Mouse (Mus musculus): ENCODE measurements around the gene Pitpnc1. TPM values are rescaled to one million over a fixed set of nuclear protein-coding genes. Genes with fewer than 3 reads are reported as not detected.

Pitpnc1 gene
- polyA plus RNA-seq, 1 experiment = 0.25 TPM

DNA sequence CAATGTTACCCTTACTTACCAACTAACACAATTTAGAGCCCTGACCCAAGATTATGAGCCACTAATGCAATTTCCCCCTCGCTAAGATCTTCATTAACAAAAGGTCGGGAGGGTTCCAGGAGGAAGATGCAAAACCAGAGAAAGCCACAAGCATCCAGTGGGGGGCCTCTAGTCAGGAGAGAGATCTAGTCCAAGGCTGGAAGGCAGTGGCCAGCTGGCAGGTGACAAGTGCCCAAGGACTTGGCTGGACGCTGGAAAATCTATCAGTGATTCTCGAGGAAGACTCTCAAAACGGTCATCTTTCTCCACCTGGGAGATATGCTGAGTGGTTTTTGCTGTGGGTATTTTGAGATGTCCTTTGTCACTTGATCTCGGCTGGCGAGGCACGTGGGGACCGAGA lies 196.3 kb downstream of the Pitpnc1 start:
- H3ac ChIP-seq (ENCODE audit: control insufficient read depth, insufficient read length, low read depth) = no peak overlapping the region
- peaks cover 32% of the 10 kb centered on the region for H3K27me3 ChIP-seq (ENCODE audit: control insufficient read depth, insufficient read depth, insufficient read length)
- no peak overlapping the region for H3K4me3 ChIP-seq (ENCODE audit: insufficient read depth, poor library complexity, severe bottlenecking)
- no peaks in the 10 kb centered on the region for H3K79me3 ChIP-seq (ENCODE audit: low read depth)
- no peaks in the 10 kb centered on the region for H3K36me3 ChIP-seq (ENCODE audit: control insufficient read depth, insufficient read depth)
- TF ChIP-seq MYOD1 (IDR thresholded peaks at IDR 0.05; ENCODE audit: control insufficient read depth, insufficient read length, low read depth) (no peak), MYOG (IDR thresholded peaks at IDR 0.05; ENCODE audit: control insufficient read depth, extremely low read depth, insufficient read length) (no peak)
- H3K79me2 ChIP-seq (ENCODE audit: control insufficient read depth, insufficient read depth) = no peaks in the 10 kb centered on the region

- no peak for TF ChIP-seq MYOD1 (IDR thresholded peaks at IDR 0.05; ENCODE audit: control insufficient read depth, insufficient read length, low read depth)
- TF ChIP-seq CEBPB (IDR thresholded peaks at IDR 0.05; ENCODE audit: low read depth) = no peak
- TF ChIP-seq CTCF (IDR thresholded peaks at IDR 0.05; ENCODE audit: control insufficient read depth, insufficient read depth, insufficient read length) = no peak
- TF ChIP-seq FOSL1 (IDR thresholded peaks at IDR 0.05; ENCODE audit: insufficient read depth, low read length, poor library complexity, severe bottlenecking) = no peak
- no peak for TF ChIP-seq MAX (IDR thresholded peaks at IDR 0.05)
- TF ChIP-seq USF1 (IDR thresholded peaks at IDR 0.05; ENCODE audit: low read depth) = no peak
- no peak for TF ChIP-seq MYOG (IDR thresholded peaks at IDR 0.05; ENCODE audit: control insufficient read depth, extremely low read depth, insufficient read length)
- Histone ChIP-seq H3K27me3 (ENCODE audit: control insufficient read depth, insufficient read depth, insufficient read length) (peaks cover 18% of the 10 kb centered on the region), H3K79me2 (ENCODE audit: control insufficient read depth, insufficient read depth) (no peaks in the 10 kb centered on the region), H3ac (ENCODE audit: control insufficient read depth, insufficient read length, low read depth) (no peak overlapping the region), H3K36me3 (ENCODE audit: control insufficient read depth, insufficient read depth) (no peaks in the 10 kb centered on the region), H3K4me3 (ENCODE audit: insufficient read depth, poor library complexity, severe bottlenecking) (no peak overlapping the region), H3K79me3 (ENCODE audit: low read depth) (no peaks in the 10 kb centered on the region)
These were observed 198.0 kb downstream of the Pitpnc1 start for GRCm38 (mm10) chr11:107272351-107272975.

GRCm38 (mm10) chr11:107270564-107270963 lies 199.9 kb downstream of the Pitpnc1 start:
- Histone ChIP-seq H3K36me3 (ENCODE audit: control insufficient read depth, insufficient read depth) (no peaks in the 10 kb centered on the region), H3K79me3 (ENCODE audit: low read depth) (no peaks in the 10 kb centered on the region), H3K79me2 (ENCODE audit: control insufficient read depth, insufficient read depth) (no peaks in the 10 kb centered on the region), H3K4me3 (ENCODE audit: insufficient read depth, poor library complexity, severe bottlenecking) (no peak overlapping the region), H3ac (ENCODE audit: control insufficient read depth, insufficient read length, low read depth) (no peak overlapping the region), H3K27me3 (ENCODE audit: control insufficient read depth, insufficient read depth, insufficient read length) (peaks cover 11% of the 10 kb centered on the region)
- TF ChIP-seq FOSL1 (IDR thresholded peaks at IDR 0.05; ENCODE audit: insufficient read depth, low read length, poor library complexity, severe bottlenecking) (no peak), CTCF (IDR thresholded peaks at IDR 0.05; ENCODE audit: control insufficient read depth, insufficient read depth, insufficient read length) (no peak), MYOD1 (IDR thresholded peaks at IDR 0.05; ENCODE audit: control insufficient read depth, insufficient read length, low read depth) (no peak), USF1 (IDR thresholded peaks at IDR 0.05; ENCODE audit: low read depth) (no peak), MYOG (IDR thresholded peaks at IDR 0.05; ENCODE audit: control insufficient read depth, extremely low read depth, insufficient read length) (no peak), CEBPB (IDR thresholded peaks at IDR 0.05; ENCODE audit: low read depth) (no peak), MAX (IDR thresholded peaks at IDR 0.05) (no peak)

DNA sequence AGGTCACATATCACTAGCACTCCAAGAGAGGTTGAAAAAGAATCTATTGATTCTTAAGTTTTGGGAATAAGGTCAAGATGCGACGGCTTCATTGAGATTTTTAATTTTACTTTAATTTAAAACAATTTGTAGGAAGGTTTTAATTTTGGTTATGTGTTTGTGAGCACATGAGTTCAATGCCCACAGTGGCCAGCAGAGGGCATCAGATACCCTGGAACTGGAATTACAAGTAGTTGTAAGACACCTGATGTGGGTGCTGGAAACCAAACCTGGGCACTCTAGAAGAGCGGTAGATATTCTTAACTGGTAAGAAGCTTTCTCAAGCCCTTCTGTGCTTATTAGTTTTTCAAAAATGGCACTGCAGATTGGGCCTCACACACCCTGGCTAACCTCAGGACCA lies 203.0 kb downstream of the Pitpnc1 start:
- no peak for TF ChIP-seq MYOD1 (IDR thresholded peaks at IDR 0.05; ENCODE audit: control insufficient read depth, insufficient read length, low read depth)
- no peak for TF ChIP-seq FOSL1 (IDR thresholded peaks at IDR 0.05; ENCODE audit: insufficient read depth, low read length, poor library complexity, severe bottlenecking)
- TF ChIP-seq MYOG (IDR thresholded peaks at IDR 0.05; ENCODE audit: control insufficient read depth, extremely low read depth, insufficient read length) = no peak
- no peak for TF ChIP-seq MAX (IDR thresholded peaks at IDR 0.05)
- no peak for TF ChIP-seq CEBPB (IDR thresholded peaks at IDR 0.05; ENCODE audit: low read depth)
- no peak for TF ChIP-seq CTCF (IDR thresholded peaks at IDR 0.05; ENCODE audit: control insufficient read depth, insufficient read depth, insufficient read length)
- no peak for TF ChIP-seq USF1 (IDR thresholded peaks at IDR 0.05; ENCODE audit: low read depth)
- Histone ChIP-seq H3K27me3 (ENCODE audit: control insufficient read depth, insufficient read depth, insufficient read length) (peaks cover 15% of the 10 kb centered on the region), H3K4me3 (ENCODE audit: insufficient read depth, poor library complexity, severe bottlenecking) (no peak overlapping the region), H3ac (ENCODE audit: control insufficient read depth, insufficient read length, low read depth) (no peak overlapping the region), H3K79me3 (ENCODE audit: low read depth) (no peaks in the 10 kb centered on the region), H3K36me3 (ENCODE audit: control insufficient read depth, insufficient read depth) (no peaks in the 10 kb centered on the region), H3K79me2 (ENCODE audit: control insufficient read depth, insufficient read depth) (no peaks in the 10 kb centered on the region)

DNA sequence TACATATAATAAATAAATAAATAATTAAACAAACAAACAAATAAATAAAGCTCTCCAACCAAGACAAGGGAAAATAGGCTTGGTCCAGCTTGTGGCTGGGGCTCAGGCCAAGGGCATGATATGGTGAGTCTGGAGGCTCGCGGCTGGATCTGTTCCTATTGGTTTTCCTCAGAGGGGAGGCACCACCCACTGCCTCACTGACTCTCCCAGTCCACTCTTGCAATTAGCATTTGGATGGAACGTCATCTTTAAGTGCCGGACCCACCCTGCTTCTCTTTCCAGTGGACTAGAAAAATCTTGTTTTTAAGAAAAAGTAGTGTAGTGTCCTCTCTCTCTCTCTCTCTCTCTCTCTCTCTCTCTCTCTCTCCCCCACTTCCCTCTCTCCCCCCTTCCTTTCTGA lies 204.6 kb downstream of the Pitpnc1 start:
- H3K79me2 ChIP-seq (ENCODE audit: control insufficient read depth, insufficient read depth) = no peaks in the 10 kb centered on the region
- H3K79me3 ChIP-seq (ENCODE audit: low read depth) = no peaks in the 10 kb centered on the region
- TF ChIP-seq FOSL1 (IDR thresholded peaks at IDR 0.05; ENCODE audit: insufficient read depth, low read length, poor library complexity, severe bottlenecking) = no peak
- no peak for TF ChIP-seq MYOG (IDR thresholded peaks at IDR 0.05; ENCODE audit: control insufficient read depth, extremely low read depth, insufficient read length)
- no peak for TF ChIP-seq CEBPB (IDR thresholded peaks at IDR 0.05; ENCODE audit: low read depth)
- TF ChIP-seq CTCF (IDR thresholded peaks at IDR 0.05; ENCODE audit: control insufficient read depth, insufficient read depth, insufficient read length) = no peak
- TF ChIP-seq MAX (IDR thresholded peaks at IDR 0.05) = no peak
- no peak for TF ChIP-seq MYOD1 (IDR thresholded peaks at IDR 0.05; ENCODE audit: control insufficient read depth, insufficient read length, low read depth)
- no peak for TF ChIP-seq USF1 (IDR thresholded peaks at IDR 0.05; ENCODE audit: low read depth)
- H3ac ChIP-seq (ENCODE audit: control insufficient read depth, insufficient read length, low read depth) = no peak overlapping the region
- H3K4me3 ChIP-seq (ENCODE audit: insufficient read depth, poor library complexity, severe bottlenecking) = no peak overlapping the region
- H3K27me3 ChIP-seq (ENCODE audit: control insufficient read depth, insufficient read depth, insufficient read length) = peaks cover 21% of the 10 kb centered on the region
- no peaks in the 10 kb centered on the region for H3K36me3 ChIP-seq (ENCODE audit: control insufficient read depth, insufficient read depth)

Data from C2C12 (cell line).